Mouse (Mus musculus) myocyte (in vitro differentiated cells): ENCODE measurements around the gene Setdb2.

ENCODE experiments used
- POLR2A ChIP-seq: IDR thresholded peaks from one replicate; pipeline ENCODE4 v1.6.1; 2011; ENCODE audit warnings: low read depth, mild to moderate bottlenecking, control low read depth, moderate library complexity; ENCODE audit not compliant: insufficient read length
- SRF ChIP-seq: IDR thresholded peaks from one replicate; pipeline ENCODE4 v1.6.1; 2011; ENCODE audit warnings: low read depth; ENCODE audit not compliant: control insufficient read depth, insufficient read length

- no peak for TF ChIP-seq POLR2A
- no peak for TF ChIP-seq SRF
Measured at GRCm38 (mm10) chr14:59445421-59445820, 4.7 kb upstream of the Setdb2 start.
